In the genomic region with DNA sequence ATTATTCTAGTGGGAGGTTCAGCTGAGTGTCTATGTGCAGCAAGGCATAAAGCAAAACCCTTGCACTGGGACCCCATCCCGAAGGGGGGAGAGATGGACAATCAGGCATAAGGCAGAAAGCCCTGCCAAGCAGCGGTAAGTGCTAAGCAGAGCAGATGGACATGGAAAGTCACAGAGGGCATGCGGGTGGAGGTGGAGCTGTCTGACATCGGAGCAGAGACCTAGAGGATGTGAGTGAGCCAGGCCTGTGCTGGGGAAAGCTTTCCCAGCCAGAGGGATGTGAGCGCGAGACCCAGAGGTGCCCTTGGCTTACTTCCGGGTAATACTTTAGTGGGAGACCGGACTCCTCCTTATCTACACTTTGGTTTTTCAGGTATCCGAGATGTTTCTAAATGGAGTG, we compare ENCODE assay signal across 11 mouse cellular contexts.
"Had no signal": no experiment of that assay in that cellular context is flagged by ENCODE, and none has a peak within 500 bp of the region (broad histone marks: within the 10 kb centered on the region; RNA-seq: fewer than 3 reads in every experiment).

No protein-coding gene starts in this region.

- DNase-seq: kidney, postnatal 14 days; lung, embryonic 14.5 days; lung, postnatal 10 days; lung, postnatal 4 days; right cerebral cortex, postnatal 14 days; thymus, postnatal 36 days had no signal

- ATAC-seq: liver, embryonic 12.5 days; midbrain, embryonic 15.5 days had no signal

- H3K27ac ChIP-seq: limb, embryonic 15.5 days; liver, embryonic 12.5 days; midbrain, embryonic 10.5 days; midbrain, embryonic 15.5 days; neural tube, embryonic 13.5 days had no signal

- H3K9me3 ChIP-seq: limb, embryonic 15.5 days; liver, embryonic 12.5 days; midbrain, embryonic 10.5 days; midbrain, embryonic 15.5 days; neural tube, embryonic 13.5 days had no signal

- H3K9ac ChIP-seq: limb, embryonic 15.5 days; liver, embryonic 12.5 days; lung, embryonic 14.5 days; midbrain, embryonic 15.5 days; neural tube, embryonic 13.5 days had no signal

- H3K4me2 ChIP-seq: limb, embryonic 15.5 days; liver, embryonic 12.5 days; lung, embryonic 14.5 days; midbrain, embryonic 15.5 days; neural tube, embryonic 13.5 days had no signal

- H3K4me3 ChIP-seq: limb, embryonic 15.5 days; liver, embryonic 12.5 days; midbrain, embryonic 10.5 days; midbrain, embryonic 15.5 days; neural tube, embryonic 13.5 days had no signal

- H3K27me3 ChIP-seq: limb, embryonic 15.5 days; liver, embryonic 12.5 days; midbrain, embryonic 15.5 days; neural tube, embryonic 13.5 days had no signal

- H3K4me1 ChIP-seq: limb, embryonic 15.5 days; liver, embryonic 12.5 days; midbrain, embryonic 15.5 days; neural tube, embryonic 13.5 days had no signal
